Mouse (Mus musculus): ENCODE data around the gene Cacna1i.

The Cacna1i gene

GRCm38 (mm10) chr15:80340348-80340747 is 53.3 kb downstream of the Cacna1i start:
- DNase-seq: no peak

DNA sequence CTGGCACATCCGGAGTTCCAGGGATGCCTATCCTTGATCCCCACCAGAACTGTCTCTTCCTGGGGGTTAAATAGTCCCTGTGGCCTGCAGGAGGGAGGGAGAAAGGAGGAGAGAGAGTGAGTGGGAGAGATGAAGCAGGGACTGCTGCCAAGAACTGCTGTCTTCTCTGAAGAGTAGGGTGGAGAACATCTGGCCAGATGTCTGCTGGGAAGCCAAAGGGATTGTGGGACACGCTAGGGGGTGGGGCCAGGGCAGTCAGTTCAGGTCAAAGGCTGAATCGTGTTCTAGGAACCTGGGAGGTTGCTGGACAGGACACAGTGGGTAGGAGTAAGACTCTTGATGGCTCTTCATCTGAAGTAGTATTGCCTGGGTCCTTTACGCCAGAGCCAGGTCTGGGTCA is 55.4 kb downstream of the Cacna1i start:
- no peak for DNase-seq

DNA sequence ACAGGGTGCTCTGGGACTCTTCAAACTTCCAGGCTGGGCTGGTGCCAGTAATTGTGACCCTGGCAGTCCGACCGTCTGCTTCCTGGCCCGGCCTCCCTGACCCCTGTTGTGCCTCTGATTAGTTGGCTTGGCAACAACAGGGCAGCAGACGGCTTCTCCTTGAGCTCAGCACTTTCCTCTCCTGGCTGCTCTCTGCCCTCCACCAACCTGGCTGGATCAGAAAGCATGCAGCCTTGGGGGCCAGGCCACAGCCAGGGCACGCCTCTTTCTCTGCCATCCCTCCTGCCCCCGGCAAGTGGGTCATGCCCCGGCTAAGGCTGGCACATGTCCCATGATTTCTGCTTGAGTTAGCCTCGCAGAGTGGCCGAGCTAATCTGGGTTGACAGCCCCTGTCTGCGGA is 56.0 kb downstream of the Cacna1i start:
- DNase-seq: peak; percentile 97

DNA sequence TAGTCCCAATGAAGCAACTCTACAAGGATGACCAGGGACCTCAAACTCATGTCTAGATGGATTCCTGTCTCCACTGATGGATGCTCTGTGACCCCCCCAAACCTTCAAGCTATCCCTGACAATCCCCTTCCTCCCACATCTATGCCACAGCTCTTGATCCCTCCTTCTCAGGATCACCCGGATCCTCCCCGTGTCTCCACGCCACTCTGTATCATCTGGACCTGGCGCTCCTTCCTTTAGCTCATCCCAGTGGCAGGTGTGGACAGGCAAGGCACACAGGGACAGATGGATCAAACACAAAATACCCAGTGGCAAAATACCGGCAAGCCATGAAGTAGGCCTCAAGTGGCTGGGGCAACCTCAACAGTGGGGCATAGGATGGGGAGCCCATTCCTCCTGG is 56.7 kb downstream of the Cacna1i start:
- DNase-seq: no peak

- no peak for DNase-seq
Observed at GRCm38 (mm10) chr15:80346510-80346909, 59.5 kb downstream of the Cacna1i start.

DNA sequence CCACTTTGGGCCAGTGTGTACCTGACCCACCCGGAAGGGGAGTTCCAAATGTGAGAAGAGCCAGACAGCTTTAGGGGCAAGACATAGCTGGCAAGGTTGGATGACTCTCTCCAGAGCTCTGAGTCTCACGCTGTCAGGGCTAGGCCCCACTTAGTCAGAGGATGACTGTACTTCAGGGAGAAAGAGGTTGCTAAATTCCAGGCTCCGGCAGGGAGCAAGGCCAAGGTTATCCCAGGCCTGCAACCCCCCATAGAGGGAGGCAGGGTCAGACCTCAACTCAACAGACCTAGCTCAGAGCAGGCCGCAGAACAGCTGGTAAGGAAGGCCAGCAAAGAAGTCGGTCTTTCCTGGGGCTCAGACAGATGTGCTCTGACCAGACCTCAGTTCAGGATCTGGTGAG is 63.4 kb downstream of the Cacna1i start:
- no peak for DNase-seq

- DNase-seq: peak; percentile 68
Observed at GRCm38 (mm10) chr15:80358798-80359197, 71.8 kb downstream of the Cacna1i start.

DNA sequence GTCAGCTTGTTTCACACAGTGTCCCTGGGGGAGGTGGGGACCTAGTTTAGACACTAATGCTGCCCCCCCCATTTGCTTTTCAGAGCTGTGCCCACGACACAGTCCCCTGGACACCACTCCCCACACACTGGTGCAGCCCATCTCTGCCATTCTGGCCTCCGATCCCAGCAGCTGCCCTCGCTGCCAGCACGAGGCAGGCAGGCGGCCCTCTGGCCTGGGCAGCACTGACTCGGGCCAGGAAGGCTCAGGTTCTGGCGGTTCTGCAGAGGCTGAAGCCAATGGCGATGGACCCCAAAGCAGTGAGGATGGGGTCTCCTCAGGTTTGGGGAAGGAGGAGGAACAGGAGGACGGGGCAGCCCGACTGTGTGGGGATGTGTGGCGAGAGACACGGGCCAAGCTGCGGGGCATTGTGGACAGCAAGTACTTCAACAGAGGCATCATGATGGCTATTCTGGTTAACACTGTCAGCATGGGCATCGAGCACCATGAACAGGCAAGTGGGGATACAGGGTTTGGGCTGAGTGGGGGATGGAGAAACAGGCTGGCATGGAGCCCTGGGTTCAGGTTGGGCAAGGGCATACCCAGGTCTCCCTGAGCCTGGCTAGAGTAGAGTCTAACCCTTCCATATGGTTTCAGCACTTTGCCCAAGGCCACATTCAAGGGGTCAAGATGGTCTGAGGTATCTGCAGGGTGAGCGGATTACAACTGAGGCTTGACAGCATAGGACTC is 74.9 kb downstream of the Cacna1i start:
- DNase-seq: no peak

- peak; percentile 68 for DNase-seq
Observed at GRCm38 (mm10) chr15:80362509-80363172, 75.6 kb downstream of the Cacna1i start.

DNA sequence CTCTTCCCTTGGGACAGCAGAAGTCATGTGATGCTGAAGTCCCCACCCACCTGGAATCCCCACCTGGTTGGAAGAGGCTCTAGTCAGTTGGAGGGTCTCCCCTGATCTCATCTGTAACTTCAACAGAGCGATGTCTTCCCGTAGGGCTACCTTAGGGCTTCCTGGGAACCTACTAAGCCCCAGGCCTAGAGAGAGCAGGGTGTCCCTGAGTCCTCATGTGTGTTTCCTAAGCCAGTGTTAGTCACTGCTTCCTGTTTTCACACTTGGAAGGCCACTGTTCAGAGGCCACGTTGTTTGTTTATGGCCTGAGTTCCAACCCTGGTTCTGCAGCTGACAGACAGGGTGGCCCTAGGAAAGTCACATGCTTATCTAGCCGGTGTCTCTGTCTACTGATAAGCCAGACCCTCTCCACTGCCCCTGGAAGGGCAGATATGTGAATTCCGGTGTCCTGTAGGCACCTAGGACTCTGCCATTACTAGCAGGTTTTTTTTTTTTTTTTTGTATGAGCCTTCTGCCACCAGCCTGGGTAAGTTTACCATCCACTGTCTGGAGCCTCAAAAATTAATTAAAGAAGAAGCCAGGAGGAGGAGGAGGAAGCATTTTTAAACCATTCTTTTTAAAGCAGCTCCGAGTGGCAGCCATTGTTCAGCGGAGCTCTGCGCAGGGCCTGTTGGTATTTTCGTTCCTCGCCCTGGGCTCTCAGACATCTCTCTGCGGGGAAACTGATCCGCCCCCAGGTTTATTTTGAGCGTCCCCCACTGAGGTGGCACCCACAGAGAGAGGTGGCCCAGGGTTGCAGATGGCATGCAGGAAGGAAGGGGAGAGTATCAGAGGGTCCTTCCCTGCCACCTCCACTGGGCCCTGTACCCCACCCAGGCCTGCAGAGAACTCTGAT is 77.0 kb downstream of the Cacna1i start:
- DNase-seq: no peak

DNA sequence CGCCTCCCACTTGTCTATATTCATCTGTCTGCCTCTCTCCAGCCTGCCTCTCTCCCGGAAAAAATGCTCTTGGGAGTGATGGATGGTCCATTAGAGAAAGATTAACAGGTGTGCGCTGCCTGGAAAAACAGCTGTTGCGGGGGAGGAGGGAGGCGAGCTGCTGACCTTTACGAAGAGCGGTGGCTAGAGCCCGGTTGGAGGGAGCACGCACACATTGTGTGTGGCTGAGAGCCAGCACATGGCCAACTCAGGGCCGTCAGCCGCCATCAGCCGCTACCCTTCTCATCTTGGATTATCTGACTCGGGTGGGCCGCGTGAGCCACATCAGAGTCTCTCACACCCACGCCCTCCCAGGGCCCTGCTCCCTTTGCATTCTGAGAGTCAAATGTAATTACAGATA is 79.9 kb downstream of the Cacna1i start:
- DNase-seq: no peak

GRCm38 (mm10) chr15:80373219-80373964 is 86.4 kb downstream of the Cacna1i start:
- no peak for DNase-seq

DNA sequence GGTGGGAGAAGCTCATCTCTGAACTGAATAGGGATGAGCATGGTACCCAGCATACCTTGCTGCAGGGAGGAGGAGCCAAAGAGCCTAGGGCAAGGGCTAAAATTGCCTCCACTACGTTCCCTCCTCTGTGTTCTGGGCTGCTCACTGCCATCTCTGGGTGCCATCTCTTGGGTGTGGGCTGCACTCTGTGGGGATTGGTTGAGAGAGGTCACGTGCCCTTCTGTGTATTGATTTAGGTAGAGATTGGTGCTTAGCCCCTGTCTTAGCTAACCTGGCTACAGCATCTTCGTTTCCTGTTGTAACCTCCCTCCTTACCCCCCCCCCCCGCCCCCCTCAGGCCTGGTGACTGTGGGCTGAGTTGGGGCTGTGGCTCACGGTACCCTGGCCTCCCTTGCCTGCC is 87.8 kb downstream of the Cacna1i start:
- no peak for DNase-seq

DNA sequence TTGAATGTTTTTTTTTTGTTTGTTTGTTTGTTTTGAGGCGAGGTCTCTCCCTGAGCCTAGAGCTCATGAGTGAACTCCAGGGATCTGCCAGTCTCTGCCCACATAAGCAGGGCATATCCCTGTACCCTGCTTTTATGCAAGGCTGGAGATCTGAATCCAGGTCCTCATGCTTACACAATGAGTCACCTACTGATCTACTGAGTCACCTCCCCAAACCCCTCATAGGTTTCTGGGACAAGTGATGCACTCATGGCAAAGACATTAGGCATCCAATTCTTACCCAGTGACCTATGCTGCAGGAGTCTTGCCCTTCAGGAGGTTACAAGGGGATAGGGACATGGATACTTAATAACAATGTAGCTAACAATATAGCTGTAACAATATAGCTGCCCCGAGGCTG is 100.1 kb downstream of the Cacna1i start:
- DNase-seq: no peak

- DNase-seq: no peak
Observed at GRCm38 (mm10) chr15:80391791-80392190, 104.8 kb downstream of the Cacna1i start.

DNA sequence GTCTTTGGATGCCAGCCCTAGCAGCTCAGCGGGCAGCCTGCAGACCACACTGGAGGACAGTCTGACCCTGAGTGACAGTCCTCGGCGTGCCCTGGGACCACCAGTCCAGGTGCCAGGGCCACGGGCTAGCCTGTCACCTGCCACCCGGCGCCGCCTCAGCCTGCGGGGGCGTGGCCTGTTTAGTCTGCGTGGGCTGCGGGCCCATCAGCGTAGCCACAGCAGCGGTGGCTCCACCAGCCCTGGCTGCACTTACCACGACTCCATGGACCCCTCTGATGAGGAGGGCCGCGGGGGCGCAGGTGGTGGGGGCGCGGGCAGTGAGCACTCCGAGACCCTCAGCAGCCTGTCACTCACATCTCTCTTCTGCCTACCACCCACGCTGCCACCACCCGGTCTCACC is 108.0 kb downstream of the Cacna1i start:
- DNase-seq: no peak

DNA sequence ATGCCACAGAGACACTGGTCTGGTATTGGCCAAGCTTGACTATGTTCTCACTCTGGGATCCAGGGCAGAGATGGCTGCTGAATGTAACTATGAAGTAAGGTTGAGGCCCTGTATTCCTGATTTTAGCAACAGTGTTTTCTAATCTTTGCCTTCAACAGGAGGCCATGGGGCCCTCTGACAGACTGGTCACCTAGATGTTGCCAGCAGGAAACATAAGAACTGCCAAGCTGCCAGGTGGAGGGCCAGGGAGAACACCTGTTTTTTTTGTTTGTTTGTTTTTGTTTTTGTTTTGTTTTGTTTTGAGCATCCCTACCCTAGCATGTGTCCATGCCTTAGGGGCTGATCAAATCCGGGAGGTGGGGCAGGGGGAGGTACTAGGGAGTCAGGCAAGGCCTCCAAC is 112.4 kb downstream of the Cacna1i start:
- DNase-seq: no peak

- DNase-seq: no peak
Observed at GRCm38 (mm10) chr15:80401387-80401898, 114.4 kb downstream of the Cacna1i start.

GRCm38 (mm10) chr15:80401980-80402379 is 114.9 kb downstream of the Cacna1i start:
- DNase-seq: no peak

- DNase-seq: no peak
Observed at GRCm38 (mm10) chr15:80407873-80408272, 120.8 kb downstream of the Cacna1i start.

- no peak for DNase-seq
Observed at GRCm38 (mm10) chr15:80410661-80411060, 123.6 kb downstream of the Cacna1i start.

DNA sequence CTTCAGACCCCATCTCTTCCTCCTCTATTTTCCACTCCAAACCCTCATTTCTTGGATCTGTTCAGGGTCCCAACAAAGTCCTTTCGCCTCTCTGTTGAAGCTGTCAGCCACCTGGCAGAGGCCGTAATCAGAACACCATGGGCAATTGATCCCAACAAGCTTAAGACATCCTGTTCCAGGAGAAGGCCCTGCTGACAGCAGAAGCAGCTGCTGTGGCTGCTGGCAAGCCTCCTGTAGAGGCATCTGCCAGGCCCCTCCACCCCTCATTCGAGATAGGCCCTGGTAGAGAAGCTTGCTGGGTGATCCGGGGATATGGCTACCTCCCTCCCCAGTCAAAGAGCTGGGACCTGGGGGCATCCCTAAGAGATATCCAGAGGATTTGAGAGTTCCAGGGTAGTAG is 126.0 kb downstream of the Cacna1i start:
- no peak for DNase-seq

All from cerebellum, adult 11 months (tissue).